Mouse (Mus musculus): Measurements from ENCODE around the gene Nudt16. TPM values are rescaled to one million over a fixed set of nuclear protein-coding genes. Genes with fewer than 3 reads are reported as not detected.

The Nudt16 gene
- polyA plus RNA-seq, 1 experiment from 2014 or later, result 5.7 TPM

Other genes with a start within 250 kb of the Nudt16 start
- 45.6 to 84.1 TPM (median 48.3 TPM) in 3 replicates for gene Mrpl3, start 78.6 kb downstream of the Nudt16 start, polyA plus RNA-seq (2018)
- not detected in 3 replicates for gene 1700080E11Rik, start 13.3 kb upstream of the Nudt16 start, polyA plus RNA-seq (2018)